Mouse (Mus musculus) ES-E14 (cell line): ENCODE results near the gene Tenm2.

ENCODE experiments used
- MAFK ChIP-seq: IDR thresholded peaks from 2 replicates; pipeline ENCODE4 v1.6.1; 2014; ENCODE audit warnings: mild to moderate bottlenecking, low read depth, low read length, inconsistent platforms; ENCODE audit not compliant: insufficient read depth
- ZNF384 ChIP-seq: IDR thresholded peaks from 2 replicates; pipeline ENCODE4 v1.6.1; 2012; ENCODE audit warnings: low read depth, low read length, inconsistent platforms

- TF ChIP-seq MAFK (no peak), ZNF384 (no peak)
These were observed 870.7 kb downstream of the Tenm2 start for GRCm38 (mm10) chr11:36365067-36365466.
